Mouse (Mus musculus): ENCODE data around the gene Mtss1l. TPM values are rescaled to one million over a fixed set of nuclear protein-coding genes. Genes with fewer than 3 reads are reported as not detected.

The Mtss1l gene
- polyA plus RNA-seq, 1 experiment from 2014 or later = 9.6 TPM

- peaks cover 22% of the 10 kb centered on the region for H3K36me3 ChIP-seq
- H3K9me3 ChIP-seq = no peaks in the 10 kb centered on the region
- no peaks in the 10 kb centered on the region for H3K27me3 ChIP-seq (replicated peaks)
- 62% methylated on average over 3 of the region's 3 CpGs for WGBS
- H3K9ac ChIP-seq = 0 out of 2 replicates have a peak overlapping the region, but pooled peaks have one; percentile 21
- H3K4me2 ChIP-seq (replicated peaks) = 0 out of 2 replicates have a peak overlapping the region, but pooled peaks have one; percentile 9
- no peak for ATAC-seq
- no peak overlapping the region for H3K27ac ChIP-seq
- H3K4me3 ChIP-seq (replicated peaks) = no peak overlapping the region
- H3K4me1 ChIP-seq (replicated peaks) = peaks cover 49% of the 10 kb centered on the region
Observed at GRCm38 (mm10) chr8:110724493-110724892, 3.2 kb downstream of the Mtss1l start.

DNA sequence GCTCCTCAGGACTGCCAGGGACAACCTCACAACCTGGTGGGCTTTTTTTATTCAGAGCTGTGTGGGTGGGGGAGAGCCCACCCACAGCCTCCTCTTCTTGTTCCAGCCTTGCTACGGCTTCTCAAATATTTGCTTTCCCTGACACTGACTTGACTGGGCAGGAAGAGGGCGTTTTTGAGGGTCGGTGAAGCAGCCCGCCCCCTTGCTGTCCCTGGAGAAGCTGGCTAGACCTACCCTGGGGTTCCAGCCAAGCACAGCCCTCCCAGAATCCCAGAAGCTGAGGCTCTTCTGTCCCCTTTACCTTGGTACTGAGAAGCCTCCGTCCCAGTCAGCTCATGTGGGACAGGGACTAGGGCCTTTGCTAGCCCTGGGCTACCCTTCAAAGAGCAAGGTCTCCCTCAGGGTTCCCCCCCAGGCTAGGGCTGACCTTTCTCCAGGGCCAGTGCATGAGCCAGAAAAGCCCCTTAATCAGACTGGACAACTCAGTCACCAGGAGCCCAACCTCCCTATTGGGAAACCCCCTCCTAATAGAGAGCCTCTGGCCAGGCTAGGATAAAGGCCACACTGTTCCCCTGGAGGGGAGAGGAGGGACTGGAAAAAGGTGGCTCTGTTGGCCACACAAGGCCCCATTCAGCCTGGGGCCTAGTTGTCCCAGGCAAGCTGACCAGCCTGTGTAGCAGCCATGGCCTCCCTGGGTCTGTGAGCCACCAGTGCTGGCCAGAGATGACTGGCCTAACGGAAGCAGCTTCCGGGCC is 4.0 kb downstream of the Mtss1l start:
- Histone ChIP-seq H3K4me2 (replicated peaks) (0 out of 2 replicates have a peak overlapping the region, but pooled peaks have one; percentile 9), H3K27ac (peak overlapping the region; percentile 14), H3K36me3 (peaks cover 28% of the 10 kb centered on the region), H3K9me3 (no peaks in the 10 kb centered on the region), H3K4me1 (replicated peaks) (peaks cover 42% of the 10 kb centered on the region), H3K9ac (peak overlapping the region; percentile 21; the same call in 1 of the 2 replicates), H3K27me3 (replicated peaks) (no peaks in the 10 kb centered on the region), H3K4me3 (replicated peaks) (no peak overlapping the region)
- WGBS = 44% methylated on average over 7 of the region's 7 CpGs
- ATAC-seq = no peak

DNA sequence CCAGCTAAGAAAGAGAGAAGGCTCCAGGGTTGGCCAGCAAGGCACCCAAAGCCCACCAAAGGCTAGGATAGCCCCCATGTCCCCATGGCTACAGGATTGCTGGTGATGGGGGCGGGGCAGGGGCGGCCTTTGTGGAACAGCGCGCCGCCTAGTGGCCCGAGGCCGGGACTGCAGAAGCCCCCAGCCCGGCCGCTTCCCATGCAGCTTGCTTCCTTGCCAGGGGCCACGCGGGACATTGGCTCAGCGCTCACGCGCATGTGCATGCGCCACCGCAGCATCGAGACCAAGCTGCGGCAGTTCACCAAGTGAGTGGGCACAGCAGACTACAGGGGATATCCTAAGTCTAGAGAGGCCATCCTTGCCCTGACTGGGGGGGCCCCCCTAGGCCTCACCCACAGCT is 5.6 kb downstream of the Mtss1l start:
- H3K36me3 ChIP-seq = peaks cover 38% of the 10 kb centered on the region
- H3K4me2 ChIP-seq (replicated peaks) = no peak overlapping the region
- ATAC-seq = no peak
- H3K4me3 ChIP-seq (replicated peaks) = no peak overlapping the region
- H3K9me3 ChIP-seq = no peaks in the 10 kb centered on the region
- 20% methylated on average over 18 of the region's 18 CpGs for WGBS
- no peaks in the 10 kb centered on the region for H3K27me3 ChIP-seq (replicated peaks)
- H3K4me1 ChIP-seq (replicated peaks) = peaks cover 36% of the 10 kb centered on the region
- no peak overlapping the region for H3K27ac ChIP-seq
- H3K9ac ChIP-seq = no peak overlapping the region

- no peak overlapping the region for H3K9ac ChIP-seq
Observed at GRCm38 (mm10) chr8:110731346-110731859, 10.1 kb downstream of the Mtss1l start.

GRCm38 (mm10) chr8:110733036-110733435 is 11.8 kb downstream of the Mtss1l start:
- Histone ChIP-seq H3K36me3 (peaks cover 54% of the 10 kb centered on the region), H3K27ac (no peak overlapping the region)
- 93% methylated on average over 8 of the region's 8 CpGs for WGBS

More at GRCm38 (mm10) chr8:110731346-110731859, 10.1 kb downstream of the Mtss1l start:
- Histone ChIP-seq H3K27ac (no peak overlapping the region), H3K9me3 (no peaks in the 10 kb centered on the region), H3K4me2 (replicated peaks) (no peak overlapping the region), H3K36me3 (peaks cover 47% of the 10 kb centered on the region), H3K4me1 (replicated peaks) (no peaks in the 10 kb centered on the region), H3K4me3 (replicated peaks) (no peak overlapping the region), H3K27me3 (replicated peaks) (no peaks in the 10 kb centered on the region)
- ATAC-seq = no peak
- WGBS = 90% methylated on average over 8 of the region's 8 CpGs

DNA sequence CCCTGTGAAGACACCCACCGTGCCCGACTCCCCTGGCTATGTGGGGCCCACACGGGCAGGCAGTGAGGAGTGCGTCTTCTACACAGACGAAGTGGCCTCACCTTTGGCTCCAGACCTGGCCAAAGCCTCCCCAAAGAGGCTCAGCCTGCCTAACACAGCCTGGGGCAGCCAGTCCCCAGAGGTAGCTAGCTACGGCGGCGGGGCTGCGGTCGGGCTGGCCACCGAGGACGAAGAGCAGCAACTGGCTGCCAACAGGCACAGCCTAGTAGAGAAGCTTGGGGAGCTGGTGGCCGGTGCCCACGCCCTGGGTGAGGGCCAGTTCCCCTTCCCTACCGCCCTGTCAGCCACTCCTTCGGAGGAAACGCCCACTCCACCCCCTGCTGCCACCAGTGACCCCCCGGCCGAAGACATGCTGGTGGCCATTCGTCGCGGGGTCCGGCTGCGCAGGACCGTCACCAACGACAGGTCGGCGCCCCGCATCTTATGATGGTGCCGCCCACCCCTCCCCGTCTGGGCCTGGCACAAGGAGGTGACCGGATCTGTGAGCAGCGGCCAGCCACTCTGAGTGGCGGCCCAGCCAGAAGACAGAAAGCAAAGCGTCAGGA is 17.4 kb downstream of the Mtss1l start:
- H3K27ac ChIP-seq = no peak overlapping the region
- no peak for ATAC-seq
- no peak overlapping the region for H3K9ac ChIP-seq
- H3K9me3 ChIP-seq = no peaks in the 10 kb centered on the region
- no peaks in the 10 kb centered on the region for H3K27me3 ChIP-seq (replicated peaks)
- H3K4me1 ChIP-seq (replicated peaks) = 0 out of 2 replicates have a peak, but pooled peaks cover 4% of the 10 kb centered on the region
- WGBS = 95% methylated on average over 35 of the region's 35 CpGs
- no peak overlapping the region for H3K4me3 ChIP-seq (replicated peaks)
- H3K4me2 ChIP-seq (replicated peaks) = no peak overlapping the region
- peaks cover 39% of the 10 kb centered on the region for H3K36me3 ChIP-seq

More at GRCm38 (mm10) chr8:110733036-110733435, 11.8 kb downstream of the Mtss1l start:
- H3K27me3 ChIP-seq (replicated peaks) = no peaks in the 10 kb centered on the region
- no peak overlapping the region for H3K4me3 ChIP-seq (replicated peaks)
- no peaks in the 10 kb centered on the region for H3K9me3 ChIP-seq
- H3K4me1 ChIP-seq (replicated peaks) = no peaks in the 10 kb centered on the region
- H3K4me2 ChIP-seq (replicated peaks) = no peak overlapping the region
- no peak for ATAC-seq
- H3K9ac ChIP-seq = no peak overlapping the region

- H3K36me3 ChIP-seq = peaks cover 34% of the 10 kb centered on the region
- H3K9ac ChIP-seq = no peak overlapping the region
- ATAC-seq = no peak
- H3K27ac ChIP-seq = no peak overlapping the region
- 86% methylated on average over 5 of the region's 5 CpGs for WGBS
- no peaks in the 10 kb centered on the region for H3K9me3 ChIP-seq
- no peak overlapping the region for H3K4me3 ChIP-seq (replicated peaks)
- 0 out of 2 replicates have a peak, but pooled peaks cover 4% of the 10 kb centered on the region for H3K4me1 ChIP-seq (replicated peaks)
- H3K27me3 ChIP-seq (replicated peaks) = no peaks in the 10 kb centered on the region
- H3K4me2 ChIP-seq (replicated peaks) = no peak overlapping the region
Observed at GRCm38 (mm10) chr8:110740629-110741175, 19.4 kb downstream of the Mtss1l start.

- ATAC-seq = no peak
- Histone ChIP-seq H3K27ac (no peak overlapping the region), H3K9me3 (no peaks in the 10 kb centered on the region), H3K36me3 (peaks cover 26% of the 10 kb centered on the region), H3K4me2 (replicated peaks) (no peak overlapping the region), H3K4me1 (replicated peaks) (0 out of 2 replicates have a peak, but pooled peaks cover 4% of the 10 kb centered on the region), H3K4me3 (replicated peaks) (no peak overlapping the region), H3K27me3 (replicated peaks) (no peaks in the 10 kb centered on the region), H3K9ac (no peak overlapping the region)
- 75% methylated on average over 15 of the region's 15 CpGs for WGBS
Observed at GRCm38 (mm10) chr8:110741816-110742451, 20.7 kb downstream of the Mtss1l start.

DNA sequence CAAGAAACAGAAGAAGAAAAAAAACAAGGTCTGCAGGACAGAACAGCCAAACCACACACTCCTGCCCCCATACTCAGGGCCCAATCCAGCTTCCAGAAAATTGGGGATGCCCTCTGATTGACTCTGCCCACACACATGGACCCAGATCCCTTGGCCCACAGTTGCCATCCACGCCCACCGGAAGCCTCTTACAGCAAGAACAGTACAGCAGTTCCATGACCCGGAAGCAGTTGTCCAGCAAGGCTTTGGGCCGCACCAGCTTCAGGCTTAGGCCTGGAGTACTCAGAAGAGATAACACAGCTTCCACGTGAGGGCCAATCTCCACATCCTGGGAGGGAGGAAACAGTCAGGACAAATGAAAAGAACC is 21.2 kb downstream of the Mtss1l start:
- Histone ChIP-seq H3K4me2 (replicated peaks) (no peak overlapping the region), H3K27me3 (replicated peaks) (no peaks in the 10 kb centered on the region), H3K4me3 (replicated peaks) (no peak overlapping the region), H3K27ac (no peak overlapping the region), H3K4me1 (replicated peaks) (0 out of 2 replicates have a peak, but pooled peaks cover 4% of the 10 kb centered on the region), H3K9me3 (no peaks in the 10 kb centered on the region), H3K36me3 (peaks cover 21% of the 10 kb centered on the region), H3K9ac (no peak overlapping the region)
- no peak for ATAC-seq
- 90% methylated on average over 5 of the region's 5 CpGs for WGBS

DNA sequence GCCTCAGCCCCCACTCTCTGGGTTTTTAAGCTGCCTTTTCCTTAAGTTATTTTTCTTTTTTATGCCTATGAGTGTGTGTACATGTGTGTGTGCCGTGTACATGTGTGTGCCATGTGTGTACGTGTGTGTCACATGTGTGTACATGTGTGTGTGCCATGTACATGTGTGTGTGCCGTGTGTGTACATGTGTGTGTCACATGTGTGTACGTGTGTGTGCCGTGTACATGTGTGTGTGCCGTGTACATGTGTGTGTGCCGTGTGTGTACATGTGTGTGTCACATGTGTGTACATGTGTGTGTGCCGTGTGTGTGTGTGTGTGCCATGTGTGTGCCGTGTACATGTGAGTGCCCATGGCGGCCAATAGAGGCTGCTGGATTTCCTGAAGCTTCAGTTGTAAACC is 23.9 kb downstream of the Mtss1l start:
- no peaks in the 10 kb centered on the region for H3K36me3 ChIP-seq
- H3K4me1 ChIP-seq (replicated peaks) = no peaks in the 10 kb centered on the region
- no peaks in the 10 kb centered on the region for H3K27me3 ChIP-seq (replicated peaks)
- 92% methylated on average over 10 of the region's 10 CpGs for WGBS
- no peaks in the 10 kb centered on the region for H3K9me3 ChIP-seq
- H3K4me3 ChIP-seq (replicated peaks) = no peak overlapping the region
- H3K9ac ChIP-seq = no peak overlapping the region
- no peak overlapping the region for H3K27ac ChIP-seq
- no peak for ATAC-seq
- no peak overlapping the region for H3K4me2 ChIP-seq (replicated peaks)

GRCm38 (mm10) chr8:110746661-110747060 is 25.4 kb downstream of the Mtss1l start:
- Histone ChIP-seq H3K27me3 (replicated peaks) (no peaks in the 10 kb centered on the region), H3K9ac (no peak overlapping the region), H3K27ac (no peak overlapping the region), H3K4me2 (replicated peaks) (no peak overlapping the region), H3K36me3 (no peaks in the 10 kb centered on the region), H3K4me3 (replicated peaks) (no peak overlapping the region), H3K9me3 (no peaks in the 10 kb centered on the region), H3K4me1 (replicated peaks) (no peaks in the 10 kb centered on the region)
- WGBS = 71% methylated on average over 9 of the region's 9 CpGs
- ATAC-seq = no peak
